Mouse (Mus musculus): ENCODE measurements around the gene Gm10340. TPM values are rescaled to one million over a fixed set of nuclear protein-coding genes. Genes with fewer than 3 reads are reported as not detected.
"Not testable (repeated sequence)": the region's sequence is repeated elsewhere in the genome, so short reads cannot be mapped to it uniquely, and the experiment has no call there.

The Gm10340 gene
- not detected for total RNA-seq (2021)

DNA sequence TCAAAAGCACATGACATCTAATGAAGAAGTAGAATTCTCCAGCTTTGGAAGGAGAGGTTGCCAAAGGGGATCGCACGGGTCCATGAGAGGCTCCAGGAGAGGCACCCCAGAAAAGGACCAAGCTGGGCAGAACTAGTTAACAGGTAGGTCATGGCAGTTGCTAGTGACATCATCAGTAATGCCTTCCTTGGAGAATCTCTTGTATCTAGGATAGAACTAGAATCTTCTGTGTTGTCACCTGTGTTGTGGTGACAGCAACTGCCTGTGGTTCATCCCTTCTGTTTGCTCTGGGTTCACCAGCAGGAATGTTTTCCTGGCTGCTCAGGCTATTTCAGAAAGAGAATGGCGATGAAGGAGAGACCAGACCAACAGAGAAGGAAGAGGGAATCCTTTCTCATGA, at the start of gene Gm10340:
Gm10340 (plus strand) TSS at position 301 of the 400 bp plus-strand sequence.
- intact Hi-C loops (cut with DNase I); DNase-seq: not testable (repeated sequence)

DNA sequence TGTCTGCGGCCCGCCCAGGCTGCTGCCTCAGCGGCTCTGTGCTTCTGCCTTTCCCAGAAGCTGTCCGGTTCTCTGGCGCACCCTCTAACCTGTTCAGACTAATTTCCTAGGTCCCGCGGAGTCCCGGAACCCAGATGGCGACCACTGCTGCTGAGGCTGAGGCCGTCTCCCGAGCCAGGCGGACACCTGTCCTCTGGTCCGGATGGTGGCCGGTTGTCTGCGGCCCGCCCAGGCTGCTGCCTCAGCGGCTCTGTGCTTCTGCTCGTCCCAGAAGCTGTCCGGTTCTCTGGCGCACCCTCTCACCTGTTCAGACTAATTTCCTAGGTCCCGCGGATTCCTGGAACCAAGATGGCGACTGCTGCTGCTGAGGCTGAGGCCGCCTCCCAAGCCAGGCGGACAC, 17.7 kb upstream of the Gm10340 start:
- intact Hi-C loops (cut with DNase I), result not testable (repeated sequence)
- peak; percentile 5 for DNase-seq

DNA sequence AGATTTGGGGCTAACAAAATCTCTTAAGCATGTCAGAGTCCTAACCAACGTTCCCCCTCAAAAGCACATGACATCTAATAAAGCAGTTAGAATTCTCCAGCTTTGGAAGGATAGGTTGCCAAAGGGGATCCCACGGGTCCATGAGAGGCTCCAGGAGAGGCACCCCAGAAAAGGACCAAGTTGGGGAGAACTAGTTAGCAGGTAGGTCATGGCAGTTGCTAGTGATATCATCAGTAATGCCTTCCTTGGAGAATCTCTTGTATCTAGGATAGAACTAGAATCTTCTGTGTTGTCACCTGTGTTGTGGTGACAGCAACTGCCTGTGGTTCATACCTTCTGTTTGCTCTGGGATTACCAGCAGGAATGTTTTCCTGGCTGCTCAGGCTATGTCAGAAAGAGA, 54.2 kb downstream of the Gm10340 start, which contains the start of gene Gm5795:
Gm5795 (plus strand) TSS at position 301 of the 400 bp plus-strand sequence.
- DNase-seq; intact Hi-C loops (cut with DNase I): not testable (repeated sequence)

Other genes with a start within 250 kb of the Gm10340 start
- gene Gm2888, start 104.0 kb upstream of the Gm10340 start, total RNA-seq (2021), result not detected
- gene Gm2897, start 84.7 kb upstream of the Gm10340 start, total RNA-seq (2021), result under 1 TPM in 1 of 2 experiments, not detected in 1; 0.82 TPM
- gene Gm5795, start 54.3 kb downstream of the Gm10340 start, total RNA-seq (2021), result not detected
- gene D830030K20Rik, start 74.5 kb downstream of the Gm10340 start, total RNA-seq (2021), result 1 to 10 TPM; 3.0 to 3.2 TPM
- gene Gm2956, start 198.6 kb downstream of the Gm10340 start, total RNA-seq (2021), result not detected